Mouse (Mus musculus) limb, embryonic 11.5 days (tissue): ENCODE measurements around the gene Spag9. TPM values are rescaled to one million over a fixed set of nuclear protein-coding genes. Genes with fewer than 3 reads are reported as not detected.

Experiments
- ATAC-seq: fragments of 200-750 bp; cut with Nextera tagmentation; 2 replicates; pipeline ENCODE4 v1.8.0; 2017; ENCODE audit warnings: low read depth; ENCODE audit not compliant: insufficient number of reproducible peaks, low FRiP score, low TSS enrichment
- DNase-seq: peaks from one replicate; pipeline ENCODE4 v3.0.0-alpha.2; 2015; ENCODE audit warnings: low spot score
- H3K27ac ChIP-seq: fragments of 300-500 bp; sonication (generic); replicated peaks from 2 replicates; pipeline ENCODE4 v1.5.1; 2014; ENCODE audit warnings: low read depth, mild to moderate bottlenecking, low read length
- H3K27me3 ChIP-seq: fragments of 300-500 bp; sonication (generic); 2 replicates; pipeline ENCODE4 v1.6.1; 2014; ENCODE audit warnings: mild to moderate bottlenecking, low read length, mixed read lengths; ENCODE audit not compliant: control insufficient read depth, insufficient read depth
- H3K36me3 ChIP-seq: fragments of 300-500 bp; sonication (generic); 2 replicates; pipeline ENCODE4 v1.6.1; 2014; ENCODE audit warnings: mild to moderate bottlenecking, low read length, moderate library complexity, mixed read lengths; ENCODE audit not compliant: control insufficient read depth, insufficient read depth
- H3K4me1 ChIP-seq: fragments of 300-500 bp; sonication (generic); 2 replicates; pipeline ENCODE4 v1.6.1; 2014; ENCODE audit warnings: low read length, mixed read lengths; ENCODE audit not compliant: control insufficient read depth, insufficient read depth
- H3K4me2 ChIP-seq: fragments of 300-500 bp; sonication (generic); 2 replicates; pipeline ENCODE4 v1.6.1; 2014; ENCODE audit warnings: low read depth, mild to moderate bottlenecking, moderate library complexity; ENCODE audit not compliant: severe bottlenecking
- H3K4me3 ChIP-seq: fragments of 300-500 bp; sonication (generic); 2 replicates; pipeline ENCODE4 v1.5.1; 2014; ENCODE audit warnings: low read depth, low read length
- H3K9ac ChIP-seq: fragments of 300-500 bp; sonication (generic); 2 replicates; pipeline ENCODE4 v1.6.1; 2014; ENCODE audit warnings: mild to moderate bottlenecking, low read length
- H3K9me3 ChIP-seq: fragments of 300-500 bp; sonication (generic); 2 replicates; pipeline ENCODE4 v1.6.1; 2016; ENCODE audit warnings: low read length; ENCODE audit not compliant: control insufficient read depth
- WGBS: fragments of 180-500 bp; shearing (Covaris S2); extraction: QIAGEN DNeasy Blood & Tissue Kit; methylation state at CpG from one replicate; pipeline ENCODE4 v1.1.7; 2014; 5-methylcytosine and 5-hydroxymethylcytosine counted together
- polyA plus RNA-seq: library from polyadenylated mRNA; unstranded; fragments of >200 nt; fragmentation: Nextera tagmentation; extraction: Ambion mirVana; gene quantifications from 2 replicates; pipeline ENCODE4 v1.2.1, GENCODE M21; 2014

Gene Spag9
- polyA plus RNA-seq, 1 experiment from 2014 or later: 37.0 TPM

DNA sequence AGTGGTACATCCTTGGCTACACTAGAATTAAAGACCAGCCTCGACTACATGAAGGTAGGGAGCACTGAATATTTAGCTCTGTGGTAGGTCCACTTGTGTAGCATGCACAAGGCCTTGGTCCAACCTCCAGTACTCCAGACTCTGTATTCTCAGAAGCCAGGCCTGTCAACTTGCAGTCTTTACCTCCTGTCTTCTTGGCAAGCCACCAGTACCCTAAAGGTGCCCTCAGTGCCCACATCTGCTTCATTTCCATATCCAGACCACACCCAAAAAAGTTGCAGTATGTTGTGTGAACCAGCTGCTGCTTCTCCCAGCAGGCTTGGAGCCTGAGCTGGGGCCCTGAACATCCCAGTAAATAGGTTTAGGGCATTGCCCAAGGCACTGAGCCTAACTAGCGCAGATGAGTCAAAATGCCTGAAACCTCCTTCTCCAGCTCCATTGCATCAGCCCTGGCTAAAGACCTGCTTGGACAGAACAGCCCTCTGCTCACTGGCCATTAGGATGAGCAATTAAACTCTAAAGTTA lies 38.8 kb upstream of the Spag9 start:
- no peak for DNase-seq
- no peak for ATAC-seq
- H3K27me3 ChIP-seq: no peaks in the 10 kb centered on the region
- H3K27ac ChIP-seq: no peak overlapping the region
- peaks cover 12% of the 10 kb centered on the region; the same call in 1 of the 2 replicates for H3K36me3 ChIP-seq
- no peak overlapping the region for H3K4me2 ChIP-seq
- H3K9me3 ChIP-seq: no peaks in the 10 kb centered on the region
- H3K4me1 ChIP-seq: no peaks in the 10 kb centered on the region; the same call in none of the 2 replicates
- WGBS: 83% methylated on average over 2 of the region's 2 CpGs
- H3K9ac ChIP-seq: no peak overlapping the region
- H3K4me3 ChIP-seq: no peak overlapping the region

DNA sequence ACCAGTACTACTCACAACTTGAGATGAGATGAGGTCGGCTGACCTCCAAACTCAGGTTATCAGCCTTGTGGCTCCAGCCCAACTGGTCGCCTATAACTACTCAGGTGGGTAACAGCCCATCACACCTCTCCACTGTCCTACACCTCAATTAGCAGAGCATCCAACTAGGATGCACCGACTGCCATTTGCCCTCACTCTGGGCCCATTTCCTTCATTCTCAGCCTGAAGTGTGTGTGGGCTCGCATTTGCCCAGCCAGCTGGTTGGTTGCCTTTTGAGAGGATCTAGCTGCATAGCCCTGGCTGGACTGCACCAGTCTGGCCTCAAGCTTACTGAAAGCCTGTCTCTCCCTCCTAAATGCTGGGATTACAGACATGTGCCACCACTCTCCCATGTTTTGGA lies 38.1 kb upstream of the Spag9 start:
- Histone ChIP-seq H3K4me2 (no peak overlapping the region), H3K4me3 (no peak overlapping the region), H3K36me3 (peaks cover 15% of the 10 kb centered on the region; the same call in 1 of the 2 replicates), H3K9ac (no peak overlapping the region), H3K27ac (no peak overlapping the region), H3K9me3 (no peaks in the 10 kb centered on the region), H3K27me3 (no peaks in the 10 kb centered on the region), H3K4me1 (no peaks in the 10 kb centered on the region; the same call in none of the 2 replicates)
- DNase-seq (no peak), ATAC-seq (no peak)
- WGBS: 81% methylated on average over 4 of the region's 4 CpGs

DNA sequence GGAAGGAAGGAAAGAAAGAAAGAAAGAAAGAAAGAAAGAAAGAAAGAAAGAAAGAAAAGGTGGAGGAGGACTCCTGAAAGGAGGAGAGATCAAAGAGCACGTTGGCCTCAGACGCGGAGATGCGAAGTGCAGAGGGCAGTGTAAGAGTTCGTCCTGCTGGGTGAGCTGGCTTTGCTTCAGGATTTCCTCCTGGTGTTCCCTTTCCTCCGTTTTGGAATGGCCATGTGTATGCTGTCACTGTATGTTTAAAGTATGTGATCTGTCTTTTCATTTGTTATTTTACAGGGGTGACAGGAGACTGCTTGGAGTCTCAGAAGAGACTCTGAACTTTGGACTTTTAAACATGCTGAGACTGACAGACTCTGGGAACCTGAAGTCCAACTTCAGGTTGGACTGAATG lies 34.4 kb upstream of the Spag9 start:
- Histone ChIP-seq H3K36me3 (peaks cover 37% of the 10 kb centered on the region), H3K27ac (no peak overlapping the region), H3K9ac (no peak overlapping the region), H3K4me1 (no peaks in the 10 kb centered on the region), H3K9me3 (no peaks in the 10 kb centered on the region), H3K4me3 (no peak overlapping the region), H3K4me2 (no peak overlapping the region), H3K27me3 (no peaks in the 10 kb centered on the region)
- 93% methylated on average over 6 of the region's 6 CpGs for WGBS
- DNase-seq (no peak), ATAC-seq (no peak)

DNA sequence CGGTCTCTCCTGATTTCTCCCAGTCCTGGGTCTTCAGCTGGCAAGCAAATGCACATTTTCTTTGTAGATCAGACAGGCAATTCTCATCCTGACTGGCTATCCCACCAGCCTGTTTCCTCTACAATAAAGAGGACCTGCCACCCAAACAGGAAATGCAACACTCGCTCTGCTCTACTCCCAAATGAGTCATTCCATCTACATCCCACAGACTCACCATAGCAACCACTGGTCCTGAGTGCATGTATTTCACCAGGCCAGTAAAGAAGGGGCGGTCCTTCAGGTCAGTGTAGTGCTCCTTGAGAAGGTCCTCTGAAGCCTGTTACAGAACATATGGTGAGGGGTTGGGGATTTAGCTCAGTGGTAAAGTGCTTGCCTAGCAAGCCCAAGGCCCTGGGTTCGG lies 32.9 kb upstream of the Spag9 start:
- Histone ChIP-seq H3K27ac (no peak overlapping the region), H3K9ac (no peak overlapping the region), H3K36me3 (peaks cover 37% of the 10 kb centered on the region), H3K4me3 (no peak overlapping the region), H3K9me3 (no peaks in the 10 kb centered on the region), H3K27me3 (no peaks in the 10 kb centered on the region), H3K4me1 (no peaks in the 10 kb centered on the region), H3K4me2 (no peak overlapping the region)
- ATAC-seq (no peak), DNase-seq (no peak)
- WGBS: 90% methylated on average over 4 of the region's 4 CpGs

DNA sequence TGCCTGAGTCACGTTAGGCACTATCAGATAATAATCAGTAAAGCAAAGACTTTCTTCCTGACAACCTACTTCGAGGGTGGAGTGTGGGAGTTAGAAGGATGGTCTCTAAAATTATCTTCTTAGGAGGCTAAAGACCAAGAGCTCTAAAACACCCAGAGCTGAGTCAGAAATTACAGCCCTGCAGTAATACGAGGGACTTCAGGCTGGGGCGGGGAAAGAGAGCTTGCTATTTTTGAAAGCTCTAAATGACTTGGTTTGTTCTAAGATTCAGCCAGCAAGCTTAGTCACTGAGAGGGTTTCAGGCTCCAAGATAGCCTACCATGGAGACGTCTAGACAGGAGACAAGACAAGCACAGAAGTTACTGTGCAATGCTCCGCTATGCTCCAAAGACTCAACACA lies 30.5 kb upstream of the Spag9 start:
- Histone ChIP-seq H3K36me3 (peaks cover 30% of the 10 kb centered on the region), H3K27ac (no peak overlapping the region), H3K4me2 (no peak overlapping the region; the same call in 1 of the 2 replicates), H3K4me3 (no peak overlapping the region), H3K27me3 (no peaks in the 10 kb centered on the region), H3K9ac (no peak overlapping the region), H3K9me3 (no peaks in the 10 kb centered on the region), H3K4me1 (no peaks in the 10 kb centered on the region)
- WGBS: 92% methylated on average over 6 of the region's 6 CpGs
- ATAC-seq (no peak), DNase-seq (no peak)

DNA sequence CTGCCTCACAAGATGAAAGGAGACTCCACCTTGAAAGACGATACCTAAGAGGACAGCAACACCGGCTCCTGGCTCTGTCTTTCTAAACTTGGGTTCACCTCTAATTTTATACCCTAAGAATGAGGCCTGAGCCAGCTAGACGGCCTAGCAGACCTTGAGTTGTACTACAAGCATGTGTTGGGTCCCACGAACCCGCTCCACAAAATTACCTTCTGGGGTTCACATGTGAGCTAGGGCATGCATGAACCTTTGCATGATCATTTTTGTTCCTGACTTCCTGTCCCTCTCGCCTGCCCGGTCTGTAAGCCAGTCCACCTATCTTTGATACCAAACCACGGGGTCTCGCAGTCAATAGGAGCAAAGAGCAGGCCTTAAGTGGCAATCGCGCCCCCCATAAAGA lies 28.5 kb upstream of the Spag9 start:
- ATAC-seq (no peak), DNase-seq (peak; percentile 50)
- H3K9ac ChIP-seq: peak overlapping the region; percentile 78
- H3K4me3 ChIP-seq: peak overlapping the region; percentile 50
- 3% methylated on average over 11 of the region's 11 CpGs for WGBS
- H3K27me3 ChIP-seq: no peaks in the 10 kb centered on the region
- no peaks in the 10 kb centered on the region for H3K4me1 ChIP-seq
- H3K4me2 ChIP-seq: peak overlapping the region; percentile 78
- H3K36me3 ChIP-seq: peaks cover 23% of the 10 kb centered on the region
- H3K9me3 ChIP-seq: no peaks in the 10 kb centered on the region
- H3K27ac ChIP-seq: no peak overlapping the region; the same call in 1 of the 2 replicates

DNA sequence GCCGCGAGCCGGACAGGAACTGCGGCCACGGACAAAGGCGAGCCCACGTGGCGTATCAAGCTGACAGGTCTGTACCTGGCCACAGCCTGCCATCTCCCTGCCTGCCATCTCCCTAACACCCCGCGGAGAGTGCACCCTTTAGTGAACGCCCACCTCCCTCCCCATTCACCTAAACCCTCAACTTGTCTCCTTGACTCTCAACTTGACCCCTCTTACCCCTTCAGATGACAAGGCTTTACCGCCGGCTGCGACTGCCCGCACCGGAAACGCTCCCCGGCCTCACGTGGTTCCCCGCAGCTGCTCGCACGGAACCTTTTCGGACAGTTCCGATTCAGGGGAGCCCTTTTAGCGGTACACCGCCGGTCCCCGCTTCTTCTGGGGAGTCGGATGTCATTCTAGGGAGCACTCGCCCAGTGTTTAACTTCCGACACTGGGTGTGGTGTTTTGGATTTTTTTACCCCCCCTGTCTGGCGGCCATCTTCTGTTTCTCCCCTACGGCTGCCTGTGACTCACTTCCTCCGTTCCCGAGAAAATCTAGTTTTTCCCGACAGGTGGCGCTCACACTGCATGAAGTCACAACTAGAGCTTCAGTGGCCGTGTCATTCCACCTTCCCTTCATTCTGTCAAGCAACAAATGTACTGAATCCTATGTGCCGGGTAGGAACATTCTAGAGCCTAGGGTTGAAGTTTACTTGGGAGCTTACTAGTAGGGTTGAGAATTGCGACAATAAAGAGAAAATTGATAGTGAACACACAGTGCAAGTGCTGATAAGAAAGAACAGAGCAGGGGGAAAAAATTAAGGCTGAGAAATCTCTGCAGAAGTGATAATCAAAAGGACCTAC lies 27.7 kb upstream of the Spag9 start, which contains the start of the genes Gm20390 and Nme1:
TSS of gene Gm20390 (minus strand) at position 289 of the 843 bp plus-strand sequence.
TSS of gene Nme1 (minus strand) at position 517 of the 843 bp plus-strand sequence.
- Histone ChIP-seq H3K4me2 (peak within 1 kb of the TSS; percentile 78), H3K36me3 (peaks cover 19% of the 10 kb centered on the region; the same call in 1 of the 2 replicates), H3K4me3 (peak within 1 kb of the TSS; percentile 50), H3K27ac (no peak within 1 kb of the TSS; the same call in 1 of the 2 replicates), H3K9ac (peak within 1 kb of the TSS; percentile 78), H3K27me3 (no peaks in the 10 kb centered on the region), H3K9me3 (no peaks in the 10 kb centered on the region), H3K4me1 (no peaks in the 10 kb centered on the region)
- under 1% methylated on average over 40 of the region's 40 CpGs for WGBS
- DNase-seq (peak; percentile 99), ATAC-seq (peak; percentile 94)

DNA sequence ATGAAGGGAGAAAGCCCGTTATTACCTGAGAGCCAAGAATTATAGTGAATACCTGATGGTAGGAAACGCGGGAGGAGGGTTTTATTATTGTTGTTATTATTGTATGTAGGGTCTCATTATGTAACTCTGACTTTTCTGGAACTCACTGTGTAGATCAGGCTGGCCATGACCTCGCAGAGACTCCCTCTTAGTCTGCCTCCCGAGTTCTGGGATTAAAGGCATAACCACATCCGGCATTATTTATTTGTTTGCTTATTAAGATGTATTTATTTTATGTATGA lies 27.1 kb upstream of the Spag9 start:
- peak overlapping the region; percentile 50; the same call in 1 of the 2 replicates for H3K4me3 ChIP-seq

More for the DNA sequence above, 27.1 kb upstream of the Spag9 start:
- Histone ChIP-seq H3K9ac (peak overlapping the region; percentile 45; the same call in 1 of the 2 replicates), H3K4me2 (peak overlapping the region; percentile 35; the same call in 1 of the 2 replicates), H3K4me1 (no peaks in the 10 kb centered on the region), H3K9me3 (no peaks in the 10 kb centered on the region), H3K27me3 (no peaks in the 10 kb centered on the region), H3K27ac (no peak overlapping the region), H3K36me3 (peaks cover 15% of the 10 kb centered on the region; the same call in 1 of the 2 replicates)
- no peak for DNase-seq
- 50% methylated on average over 6 of the region's 6 CpGs for WGBS
- no peak for ATAC-seq
